Mouse (Mus musculus) spleen, adult 2 months (tissue): ENCODE results near the gene Brca2.

Source experiments
- CTCF ChIP-seq: fragments of 200-500 bp; IDR thresholded peaks from 2 replicates; pipeline ENCODE4 v1.5.1; 2011; ENCODE audit warnings: mild to moderate bottlenecking, inconsistent platforms; ENCODE audit not compliant: insufficient read depth, insufficient read length, insufficient replicate concordance; ENCODE audit errors: extremely low read depth
- POLR2A ChIP-seq: fragments of 200-500 bp; IDR thresholded peaks from 2 replicates; pipeline ENCODE4 v1.6.1; 2011; ENCODE audit warnings: low read depth, low read length, inconsistent platforms

DNA sequence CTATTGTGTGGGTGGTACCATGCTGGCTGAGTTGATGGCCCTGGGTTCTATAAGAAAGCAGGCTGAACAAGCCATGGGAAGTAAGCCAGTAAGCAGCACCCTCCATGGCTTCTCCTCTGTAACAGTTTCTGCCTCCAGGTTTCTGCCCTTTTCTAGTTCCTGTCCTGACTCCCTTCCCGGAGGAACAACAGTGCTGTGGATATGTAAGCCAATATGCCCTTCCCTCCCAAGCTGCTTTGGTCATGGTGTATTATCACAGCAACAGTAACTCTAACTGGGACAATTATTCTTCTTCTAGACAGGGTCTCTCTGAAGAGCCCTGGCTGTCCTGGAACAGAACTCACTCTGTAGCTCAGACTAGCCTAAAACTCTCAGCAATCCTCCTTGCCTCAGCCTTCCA lies 88.7 kb downstream of the Brca2 start:
- no peak for TF ChIP-seq POLR2A
- no peak for TF ChIP-seq CTCF
